Mouse (Mus musculus): ENCODE results near the gene Ociad2.

DNA sequence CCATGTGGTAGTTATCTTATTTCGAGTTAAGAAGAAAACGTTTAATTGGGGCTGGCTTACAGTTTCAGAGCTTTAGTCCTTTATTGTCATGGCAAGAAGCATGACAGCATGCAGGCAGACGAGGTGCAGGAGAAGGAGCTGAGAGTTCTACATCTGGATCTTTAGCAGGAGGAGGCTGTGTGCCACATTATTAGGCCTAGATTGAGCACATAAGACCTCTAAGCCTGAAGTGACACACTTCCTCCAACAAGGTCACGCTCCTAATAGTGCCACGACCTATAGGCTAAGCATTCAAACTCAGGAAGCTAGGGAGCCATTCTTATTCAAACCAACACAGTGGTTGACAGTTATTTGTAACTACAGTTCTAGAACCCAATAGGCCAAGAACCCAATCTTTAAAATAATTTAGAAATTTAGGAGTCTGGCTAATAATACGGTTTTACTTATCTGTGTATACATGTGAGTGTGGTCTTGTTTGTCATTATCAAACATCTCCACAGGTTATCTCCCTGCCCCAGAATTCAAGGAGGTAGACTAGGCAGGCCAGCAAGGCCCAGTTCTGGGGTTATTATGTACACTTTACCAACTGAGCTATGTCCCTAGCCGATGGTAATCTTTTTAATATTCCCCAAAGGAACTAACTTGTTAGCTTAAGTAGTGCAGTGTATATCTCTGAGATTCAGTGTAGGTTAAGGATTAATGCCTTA, 39.1 kb downstream of the Ociad2 start:
- TF ChIP-seq CTCF (IDR thresholded peaks at IDR 0.05; ENCODE audit: extremely low read depth, insufficient read depth, low read length) (no peak), POLR2A (IDR thresholded peaks at IDR 0.05; ENCODE audit: extremely low read depth, insufficient read depth, low read length) (no peak)

Measured in cortical plate, adult 2 months (tissue).